Mouse (Mus musculus) left cerebral cortex, postnatal 14 days (tissue): ENCODE data around the gene Copg2. TPM values are rescaled to one million over a fixed set of nuclear protein-coding genes. Genes with fewer than 3 reads are reported as not detected.
"Not testable (repeated sequence)": the region's sequence is repeated elsewhere in the genome, so short reads cannot be mapped to it uniquely, and the experiment has no call there.

Experiments used
- DNase-seq, 2 experiments: peaks; one replicate each; pipeline ENCODE4 v3.0.0; 2021 to 2022; ENCODE audit warnings: low spot score in 2 of 2, mixed read lengths in 1 of 2
- intact Hi-C: fragments of 180-260 bp; cut with DNase I; formaldehyde crosslinking; loops from one replicate; pipeline ENCODE4 v1.15.1; 2025
- total RNA-seq, 2 experiments: library from RNA; stranded (reverse); gene quantifications; 2 replicates each; pipeline ENCODE4 v1.2.3; 2021

Gene Copg2
- total RNA-seq, 2 experiments from 2014 or later: 53.3 to 54.3 TPM

- DNase-seq: no peak
- intact Hi-C loops: no loop called here
These were observed 41.4 kb downstream of the Copg2 start for GRCm38 (mm10) chr6:30855205-30855604.

- no peak for DNase-seq
- intact Hi-C loops: no loop called here
These were observed 46.8 kb downstream of the Copg2 start for GRCm38 (mm10) chr6:30849818-30850217.

- intact Hi-C loops: no loop called here
- DNase-seq: no peak
These were observed 64.4 kb downstream of the Copg2 start for GRCm38 (mm10) chr6:30832241-30832640.

GRCm38 (mm10) chr6:30813626-30814025 lies 83.0 kb downstream of the Copg2 start:
- intact Hi-C loops: no loop called here
- DNase-seq: no peak

GRCm38 (mm10) chr6:30805053-30805752 lies 91.4 kb downstream of the Copg2 start:
- intact Hi-C loops: no loop called here
- no peak for DNase-seq

- peak; percentile 19 to 30 for DNase-seq
- intact Hi-C loops: not testable (repeated sequence)
These were observed 92.1 kb downstream of the Copg2 start for GRCm38 (mm10) chr6:30804389-30805052.

GRCm38 (mm10) chr6:30802915-30803314 lies 93.7 kb downstream of the Copg2 start:
- intact Hi-C loops: not testable (repeated sequence)

GRCm38 (mm10) chr6:30751209-30751608 lies 145.4 kb downstream of the Copg2 start:
- DNase-seq: no peak
- intact Hi-C loops: no loop called here

More at GRCm38 (mm10) chr6:30802915-30803314, 93.7 kb downstream of the Copg2 start:
- not testable (repeated sequence) for DNase-seq

- intact Hi-C loops: no loop called here
- DNase-seq: no peak
These were observed 146.1 kb downstream of the Copg2 start for GRCm38 (mm10) chr6:30750482-30750881.

- intact Hi-C loops: no loop called here
- DNase-seq: no peak
These were observed 146.7 kb downstream of the Copg2 start for GRCm38 (mm10) chr6:30749892-30750291.

GRCm38 (mm10) chr6:30749042-30749689 lies 147.4 kb downstream of the Copg2 start:
- intact Hi-C loops: no loop called here
- DNase-seq: no peak

GRCm38 (mm10) chr6:30748358-30748910 lies 148.2 kb downstream of the Copg2 start:
- peak; percentile 18 to 27 for DNase-seq
- intact Hi-C loops: no loop called here

GRCm38 (mm10) chr6:30747631-30748357 lies 148.8 kb downstream of the Copg2 start:
- intact Hi-C loops: no loop called here

GRCm38 (mm10) chr6:30745591-30745990 lies 151.0 kb downstream of the Copg2 start:
- DNase-seq: no peak
- intact Hi-C loops: no loop called here

More at GRCm38 (mm10) chr6:30747631-30748357, 148.8 kb downstream of the Copg2 start:
- no peak for DNase-seq

GRCm38 (mm10) chr6:30744846-30745245 lies 151.7 kb downstream of the Copg2 start:
- DNase-seq: no peak
- intact Hi-C loops: no loop called here

- peak; percentile 30 to 45 for DNase-seq
- intact Hi-C loops: no loop called here
These were observed 157.3 kb downstream of the Copg2 start for GRCm38 (mm10) chr6:30739177-30739747.

GRCm38 (mm10) chr6:30738464-30739006 lies 158.1 kb downstream of the Copg2 start:
- peak in 1 of 2 experiments; percentile 18 for DNase-seq

GRCm38 (mm10) chr6:30737548-30738463 lies 158.8 kb downstream of the Copg2 start:
- intact Hi-C loops: loop anchor here (1.0 kb wide), 1 partner anchor 335 kb away; no protein-coding TSS in a partner anchor
- peak; percentile 59 to 80 for DNase-seq

More at GRCm38 (mm10) chr6:30738464-30739006, 158.1 kb downstream of the Copg2 start:
- intact Hi-C loops: no loop called here
